Mouse (Mus musculus) right cerebral cortex, postnatal 4 days (tissue): ENCODE data around the gene Mfsd9.

Experiments used
- DNase-seq: peaks from one replicate; pipeline ENCODE4 v3.0.0-alpha.2; 2022

Gene Mfsd9

GRCm38 (mm10) chr1:40790324-40791141 lies at the start of gene Mfsd9:
Mfsd9 (minus strand) TSS chr1:40790687.
- DNase-seq: peak; percentile 93

GRCm38 (mm10) chr1:40835468-40835867 lies 45.0 kb upstream of the Mfsd9 start:
- no peak for DNase-seq

GRCm38 (mm10) chr1:40830712-40831507 lies 40.4 kb upstream of the Mfsd9 start:
- no peak for DNase-seq

- DNase-seq: no peak
Measured at GRCm38 (mm10) chr1:40829213-40829914, 38.9 kb upstream of the Mfsd9 start.

GRCm38 (mm10) chr1:40825826-40826225 lies 35.3 kb upstream of the Mfsd9 start:
- no peak for DNase-seq

- DNase-seq: no peak
Measured at GRCm38 (mm10) chr1:40824936-40825335, 34.4 kb upstream of the Mfsd9 start.

- DNase-seq: no peak
Measured at GRCm38 (mm10) chr1:40824517-40824916, 34.0 kb upstream of the Mfsd9 start.

- no peak for DNase-seq
Measured at GRCm38 (mm10) chr1:40815071-40815845, 24.8 kb upstream of the Mfsd9 start.

GRCm38 (mm10) chr1:40808643-40809042 lies 18.2 kb upstream of the Mfsd9 start:
- no peak for DNase-seq

GRCm38 (mm10) chr1:40805891-40806290 lies 15.4 kb upstream of the Mfsd9 start:
- no peak for DNase-seq

- DNase-seq: no peak
Measured at GRCm38 (mm10) chr1:40805351-40805750, 14.9 kb upstream of the Mfsd9 start, which contains the start of gene Tmem182. Tmem182 (plus strand) TSS chr1:40805601.

GRCm38 (mm10) chr1:40804118-40804517 lies 13.6 kb upstream of the Mfsd9 start:
- no peak for DNase-seq

- DNase-seq: peak; percentile 54
Measured at GRCm38 (mm10) chr1:40802759-40803158, 12.3 kb upstream of the Mfsd9 start.

- DNase-seq: no peak
Measured at GRCm38 (mm10) chr1:40800908-40801307, 10.4 kb upstream of the Mfsd9 start.

GRCm38 (mm10) chr1:40799121-40799520 lies 8.6 kb upstream of the Mfsd9 start:
- DNase-seq: no peak

GRCm38 (mm10) chr1:40797348-40797747 lies 6.9 kb upstream of the Mfsd9 start:
- peak; percentile 72 for DNase-seq

GRCm38 (mm10) chr1:40795508-40795907 lies 5.0 kb upstream of the Mfsd9 start:
- DNase-seq: no peak

- no peak for DNase-seq
Measured at GRCm38 (mm10) chr1:40789666-40790233, 737 bp downstream of the Mfsd9 start.

GRCm38 (mm10) chr1:40788956-40789355 lies 1.5 kb downstream of the Mfsd9 start:
- peak; percentile 6 for DNase-seq

- DNase-seq: no peak
Measured at GRCm38 (mm10) chr1:40785876-40786445, 4.5 kb downstream of the Mfsd9 start.

- no peak for DNase-seq
Measured at GRCm38 (mm10) chr1:40784306-40784705, 6.2 kb downstream of the Mfsd9 start.

- DNase-seq: no peak
Measured at GRCm38 (mm10) chr1:40783450-40783849, 7.0 kb downstream of the Mfsd9 start.
